Mouse (Mus musculus) urinary bladder, postnatal 36 days (tissue): ENCODE data around the gene Nckap5.
"Not testable (repeated sequence)": the region's sequence is repeated elsewhere in the genome, so short reads cannot be mapped to it uniquely, and the experiment has no call there.

ENCODE experiments used
- DNase-seq, 2 experiments: peaks; one replicate each; pipeline ENCODE4 v3.0.0; 2022; ENCODE audit warnings: low spot score in 2 of 2, mixed read lengths in 1 of 2

Gene Nckap5

DNA sequence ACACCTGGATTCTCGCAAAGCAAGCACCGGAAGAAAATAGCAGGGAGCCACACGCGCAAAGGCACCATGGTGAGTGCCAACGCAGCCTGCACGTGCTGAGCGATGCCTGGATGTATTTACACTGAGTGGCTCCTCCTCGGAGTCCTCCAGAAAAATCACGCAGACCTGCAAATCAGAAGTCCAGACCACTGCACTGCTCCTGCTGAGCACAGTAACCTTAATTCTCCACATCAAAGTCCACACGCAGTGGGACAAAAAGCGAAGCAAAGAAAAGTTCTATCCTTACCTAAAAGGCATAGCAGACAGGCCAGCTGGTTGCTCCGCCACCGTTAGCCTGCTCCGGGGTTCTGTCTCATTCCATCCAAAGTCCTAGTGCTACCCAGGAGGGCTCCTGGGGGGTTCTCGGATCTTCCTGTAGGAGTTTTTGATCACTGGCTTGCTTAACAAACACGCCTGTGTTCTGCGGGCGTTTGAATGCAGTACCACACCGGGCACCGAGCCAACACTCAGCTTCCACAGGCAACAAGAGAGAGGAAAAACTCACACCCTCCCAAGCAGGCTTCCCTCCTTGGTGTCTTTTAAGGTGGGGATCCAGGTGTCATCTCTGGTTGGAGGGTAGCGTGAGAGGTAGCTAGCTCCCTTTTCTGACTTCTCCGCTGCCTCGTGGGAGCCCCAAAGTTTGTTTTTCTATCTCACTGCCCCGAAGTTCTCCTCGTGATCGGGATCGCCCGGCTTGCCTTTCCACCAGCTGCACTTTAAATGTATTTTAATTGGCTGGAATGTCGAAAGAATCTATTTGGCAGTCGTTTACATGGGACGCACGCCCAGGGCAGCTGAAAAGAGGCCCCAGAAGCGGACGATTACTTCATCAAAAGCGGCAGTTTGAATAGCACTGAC lies at the start of gene Nckap5:
Nckap5 (minus strand) TSS at position 769 of the 897 bp plus-strand sequence.
- peak; percentile 49 to 77 for DNase-seq

DNA sequence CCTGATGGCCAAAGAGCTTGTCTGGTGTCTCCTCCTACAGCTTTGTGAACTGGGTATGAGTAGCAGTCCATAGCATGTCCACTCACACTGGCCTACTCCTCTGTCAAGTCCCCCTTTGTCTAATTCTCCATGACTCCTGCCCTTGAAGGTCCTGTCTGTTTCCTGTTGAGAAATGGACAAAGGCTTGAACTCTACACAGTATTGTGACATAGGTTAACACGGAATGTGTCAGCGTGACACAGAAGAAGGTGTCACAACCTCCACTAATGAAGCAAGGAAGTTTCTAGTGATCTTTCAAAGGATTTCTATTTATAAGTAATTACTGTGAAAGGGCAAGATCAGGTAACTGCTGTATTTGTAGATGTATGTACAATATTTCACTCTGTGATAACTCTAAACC lies 46.9 kb upstream of the Nckap5 start:
- no peak for DNase-seq

- DNase-seq, result no peak
These were observed 37.8 kb upstream of the Nckap5 start for GRCm38 (mm10) chr1:126868372-126868771.

- no peak for DNase-seq
These were observed 37.3 kb upstream of the Nckap5 start for GRCm38 (mm10) chr1:126867912-126868311.

GRCm38 (mm10) chr1:126865591-126866086 lies 35.0 kb upstream of the Nckap5 start:
- DNase-seq, result no peak

DNA sequence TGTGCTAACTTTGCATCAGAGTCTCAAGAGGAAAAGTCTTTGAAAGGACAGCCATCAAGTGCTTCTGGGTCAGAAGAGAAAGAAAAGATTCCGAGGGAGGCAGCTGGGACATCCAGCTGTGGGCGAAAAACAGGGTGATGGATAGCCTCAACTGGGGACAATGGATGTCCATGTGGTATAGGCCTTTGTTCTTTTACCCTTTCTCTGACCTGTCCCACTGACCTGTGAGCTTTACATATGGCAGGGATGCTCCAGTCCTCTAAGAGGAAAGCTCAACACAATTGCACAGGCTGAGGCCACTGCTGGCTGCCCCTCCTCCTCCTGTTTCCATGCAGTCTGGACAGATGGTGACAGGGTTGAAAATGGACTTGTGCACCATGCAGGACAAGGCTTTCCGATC lies 31.2 kb upstream of the Nckap5 start:
- no peak for DNase-seq

DNA sequence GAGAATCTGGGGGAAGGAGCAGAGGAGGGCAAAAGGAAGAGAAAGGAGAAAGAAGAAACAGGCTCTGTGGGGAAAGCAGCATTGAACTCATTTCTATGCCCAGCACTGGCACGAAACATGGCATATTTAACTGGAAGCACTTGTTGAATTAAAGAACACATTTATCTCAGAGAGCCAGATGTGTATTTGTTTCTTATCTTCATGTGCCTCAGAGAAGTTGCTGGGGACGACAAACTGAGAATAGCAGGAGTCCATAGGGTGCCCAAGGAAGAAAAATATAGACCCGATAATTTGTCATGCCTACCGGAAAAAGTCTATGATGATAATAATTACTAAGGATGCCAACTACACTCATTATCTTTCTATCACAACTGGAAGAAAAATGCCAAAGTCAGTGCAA lies 29.9 kb upstream of the Nckap5 start:
- DNase-seq, result no peak

DNA sequence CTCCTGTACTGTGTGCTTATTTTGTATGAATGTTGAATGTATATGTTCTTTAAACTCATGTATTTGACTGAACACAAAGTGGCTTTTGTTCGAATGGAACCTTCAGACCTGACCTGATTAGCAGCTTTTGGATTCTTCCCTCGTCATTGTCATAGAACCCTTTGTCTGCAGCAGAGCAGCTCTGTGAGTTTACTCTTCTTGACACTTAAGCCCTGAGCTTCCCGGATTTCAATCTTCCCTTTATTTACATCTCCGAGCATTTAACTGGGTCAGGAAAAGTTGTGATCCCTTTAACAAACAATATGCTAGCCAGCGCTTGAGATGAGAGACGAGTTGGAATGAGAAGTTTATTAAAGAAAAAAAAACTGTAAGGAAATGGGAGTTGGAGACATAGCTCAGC lies 18.9 kb upstream of the Nckap5 start:
- DNase-seq, result no peak

- no peak for DNase-seq
These were observed 15.7 kb upstream of the Nckap5 start for GRCm38 (mm10) chr1:126846317-126846716.

- no peak for DNase-seq
These were observed 2.3 kb upstream of the Nckap5 start for GRCm38 (mm10) chr1:126832885-126833284.

- peak in 1 of 2 experiments; percentile 19 for DNase-seq
These were observed 1.6 kb downstream of the Nckap5 start for GRCm38 (mm10) chr1:126829031-126829430.

DNA sequence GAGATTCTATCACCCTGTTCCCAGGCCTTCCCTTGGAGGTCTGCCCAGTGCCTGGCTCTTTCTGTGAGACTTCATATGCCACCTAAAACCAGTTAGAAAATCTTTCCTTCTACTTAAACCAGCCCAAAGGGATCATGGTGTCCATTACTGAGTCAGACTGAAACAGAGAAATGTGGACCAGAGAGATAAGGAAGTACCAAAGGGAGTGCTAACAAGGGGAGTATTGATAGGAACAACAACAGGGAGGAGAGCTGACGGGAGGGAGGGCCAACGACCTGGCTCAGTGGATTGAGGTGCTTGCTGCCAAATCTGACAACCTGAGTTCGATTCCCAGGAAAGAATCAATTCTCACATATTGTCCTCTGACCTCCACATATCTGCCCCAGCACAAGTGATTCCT lies 5.8 kb downstream of the Nckap5 start:
- no peak for DNase-seq

- DNase-seq, result peak; percentile 60 to 65
These were observed 8.4 kb downstream of the Nckap5 start for GRCm38 (mm10) chr1:126822246-126822645.

- peak; percentile 63 to 69 for DNase-seq
These were observed 13.1 kb downstream of the Nckap5 start for GRCm38 (mm10) chr1:126817381-126818034.

DNA sequence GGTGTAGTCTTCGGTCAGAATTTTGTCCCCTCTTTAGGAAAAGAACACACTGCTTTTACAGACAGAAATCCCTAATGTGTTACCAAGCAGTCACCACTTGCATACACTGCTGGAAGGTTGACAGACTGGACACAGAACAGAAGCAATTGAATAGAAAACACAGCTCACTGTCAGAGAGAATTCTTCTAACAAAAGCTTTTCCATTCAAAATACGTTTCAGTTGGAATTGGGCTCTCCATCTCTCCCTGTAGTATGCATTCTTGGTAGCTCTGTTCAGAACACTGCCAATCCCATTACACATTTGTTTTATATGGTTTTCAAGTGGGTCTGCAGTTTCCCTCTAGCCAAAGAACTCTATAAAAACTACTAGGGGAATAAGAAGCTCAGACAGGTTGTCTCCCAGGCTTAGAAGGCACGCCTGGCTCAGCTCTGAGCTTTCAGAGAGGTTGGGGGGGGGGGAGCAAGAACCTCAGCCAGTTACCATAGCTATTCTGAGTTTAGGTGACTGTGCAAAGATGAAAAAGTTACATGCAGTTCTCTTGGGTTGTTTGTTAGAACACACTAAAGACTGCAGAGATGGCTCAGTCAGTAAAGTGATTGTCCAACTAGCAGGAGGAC lies 23.5 kb downstream of the Nckap5 start:
- DNase-seq, result no peak

DNA sequence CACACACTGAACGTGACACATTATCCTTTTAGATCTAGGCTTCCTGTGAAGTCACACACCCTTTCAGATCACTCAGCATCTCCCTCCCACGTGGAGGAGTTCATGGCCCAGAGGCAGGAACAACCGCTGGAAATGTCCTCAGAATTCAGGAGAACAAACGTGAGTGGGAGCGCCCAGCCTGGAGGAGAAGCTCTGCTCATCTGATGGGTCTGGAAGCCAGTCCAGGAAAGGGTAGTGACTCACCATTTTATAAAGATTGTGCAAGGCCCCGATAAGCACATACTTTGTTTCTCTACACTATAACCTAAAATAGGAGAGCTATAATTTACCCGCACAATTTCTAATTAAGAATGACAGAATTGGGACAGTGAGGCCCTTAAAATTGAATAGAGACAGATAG lies 24.1 kb downstream of the Nckap5 start:
- peak; percentile 55 to 69 for DNase-seq

DNA sequence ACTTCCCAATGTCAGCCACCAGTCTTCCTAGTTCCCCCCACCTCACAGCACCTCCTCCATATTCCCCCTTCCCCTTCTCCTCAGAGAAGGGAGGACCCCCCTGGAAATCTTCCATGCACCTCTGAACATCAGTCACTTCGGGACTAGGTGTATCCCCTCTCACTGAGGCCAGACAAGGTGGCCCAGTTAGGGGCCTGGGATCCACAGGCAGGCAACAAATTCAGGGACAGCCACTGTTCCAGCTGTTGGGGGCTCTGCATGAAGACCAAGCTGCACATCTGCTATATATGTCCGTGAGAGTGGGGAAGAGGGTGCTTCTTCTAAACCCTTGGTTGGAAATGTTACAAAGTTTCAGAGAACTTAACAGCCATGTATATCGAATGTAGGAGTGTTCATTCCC lies 28.2 kb downstream of the Nckap5 start:
- no peak for DNase-seq

GRCm38 (mm10) chr1:126801706-126802105 lies 28.9 kb downstream of the Nckap5 start:
- DNase-seq, result peak in 1 of 2 experiments; percentile 34

DNA sequence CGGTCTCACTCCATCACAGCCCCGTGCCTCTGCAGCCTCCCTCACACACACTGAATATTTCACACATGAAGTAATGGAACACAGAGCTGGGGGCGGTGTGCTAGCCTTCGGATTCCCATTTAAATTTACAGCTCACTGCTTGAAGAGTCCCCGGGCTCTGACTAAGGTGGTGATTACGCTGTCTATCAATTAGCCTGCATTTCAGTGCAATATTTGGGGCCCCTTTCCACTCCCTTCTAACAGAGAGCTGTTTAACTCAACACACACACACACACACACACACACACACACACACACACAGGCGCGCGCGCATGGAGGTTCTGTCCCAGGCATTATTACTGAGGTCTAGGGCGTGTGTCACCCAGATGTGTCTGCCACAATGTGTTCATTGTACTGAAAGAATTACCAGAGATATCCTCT lies 31.2 kb downstream of the Nckap5 start:
- DNase-seq, result no peak

GRCm38 (mm10) chr1:126780354-126780941 lies 50.2 kb downstream of the Nckap5 start:
- DNase-seq, result not testable (repeated sequence)

- DNase-seq, result not testable (repeated sequence)
These were observed 56.7 kb downstream of the Nckap5 start for GRCm38 (mm10) chr1:126773947-126774346.

GRCm38 (mm10) chr1:126766971-126767370 lies 63.6 kb downstream of the Nckap5 start:
- no peak for DNase-seq
